Mouse (Mus musculus) ES-Bruce4 (cell line): ENCODE results near the gene Ndufb8. TPM values are rescaled to one million over a fixed set of nuclear protein-coding genes. Genes with fewer than 3 reads are reported as not detected.

ENCODE experiments used
- H3K27ac ChIP-seq: 2 replicates; pipeline ENCODE4 v1.5.1; 2012; ENCODE audit warnings: low read length, inconsistent platforms; ENCODE audit not compliant: insufficient read depth
- H3K27me3 ChIP-seq: 2 replicates; pipeline ENCODE4 v1.6.1; 2012; ENCODE audit warnings: mild to moderate bottlenecking, low read length, inconsistent platforms; ENCODE audit not compliant: control insufficient read depth, poor library complexity, insufficient read depth, severe bottlenecking
- H3K36me3 ChIP-seq: 2 replicates; pipeline ENCODE4 v1.6.1; 2012; ENCODE audit warnings: inconsistent platforms, mild to moderate bottlenecking, low read length, moderate library complexity; ENCODE audit not compliant: control insufficient read depth, poor library complexity, insufficient read depth, severe bottlenecking
- H3K4me1 ChIP-seq: one replicate; pipeline ENCODE4 v1.8.1; 2011; ENCODE audit warnings: low read length; ENCODE audit not compliant: control insufficient read depth, insufficient read depth
- H3K4me3 ChIP-seq: 2 replicates; pipeline ENCODE4 v1.5.1; 2011; ENCODE audit warnings: low read depth, mild to moderate bottlenecking, low read length
- H3K9ac ChIP-seq: 2 replicates; pipeline ENCODE4 v1.6.1; 2012; ENCODE audit warnings: low read depth, mild to moderate bottlenecking, inconsistent platforms; ENCODE audit not compliant: poor library complexity, severe bottlenecking
- H3K9me3 ChIP-seq: replicated peaks from 2 replicates; pipeline ENCODE4 v1.6.1; 2012; ENCODE audit warnings: mild to moderate bottlenecking, low read length, inconsistent platforms; ENCODE audit not compliant: control insufficient read depth, poor library complexity, insufficient read depth, severe bottlenecking
- CTCF ChIP-seq: IDR thresholded peaks from one replicate; pipeline ENCODE4 v1.8.1; 2011; ENCODE audit warnings: low read depth, low read length
- EP300 ChIP-seq: IDR thresholded peaks from 2 replicates; pipeline ENCODE4 v1.6.1; 2011; ENCODE audit warnings: low read depth, low read length; ENCODE audit not compliant: insufficient read depth
- POLR2A ChIP-seq: IDR thresholded peaks from one replicate; pipeline ENCODE4 v1.8.1; 2011; ENCODE audit warnings: low read length; ENCODE audit not compliant: insufficient read depth
- polyA plus RNA-seq: library from polyadenylated mRNA; stranded (reverse); fragments of >200 nt; gene quantifications from 2 replicates; pipeline ENCODE4 v1.2.4, GENCODE M21; 2011; ENCODE audit warnings: low read depth; ENCODE audit not compliant: missing spikeins, insufficient read depth, insufficient read length

The Ndufb8 gene
- polyA plus RNA-seq, 1 experiment, result 181 TPM

GRCm38 (mm10) chr19:44562652-44563206, 7.5 kb upstream of the Ndufb8 start, which contains the start of gene Hif1an:
Gene Hif1an (plus strand): TSS chr19:44562850.
- Histone ChIP-seq H3K9ac (peak within 1 kb of the TSS; percentile 73), H3K4me3 (peak within 1 kb of the TSS; percentile 90), H3K36me3 (peaks cover 19% of the 10 kb centered on the region), H3K27ac (no peak within 1 kb of the TSS), H3K27me3 (no peaks in the 10 kb centered on the region), H3K4me1 (no peaks in the 10 kb centered on the region), H3K9me3 (no peaks in the 10 kb centered on the region)
- peak; percentile 43 for TF ChIP-seq POLR2A
- no peak for TF ChIP-seq EP300
- TF ChIP-seq CTCF, result peak; percentile 87

GRCm38 (mm10) chr19:44554490-44554860, 765 bp downstream of the Ndufb8 start:
- H3K27ac ChIP-seq, result no peak overlapping the region
- H3K27me3 ChIP-seq, result no peaks in the 10 kb centered on the region
- H3K4me3 ChIP-seq, result peak overlapping the region; percentile 91
- TF ChIP-seq POLR2A, result no peak
- TF ChIP-seq CTCF, result no peak
- no peak for TF ChIP-seq EP300
- H3K4me1 ChIP-seq, result no peaks in the 10 kb centered on the region
- H3K9me3 ChIP-seq, result no peaks in the 10 kb centered on the region
- H3K9ac ChIP-seq, result peak overlapping the region; percentile 66
- H3K36me3 ChIP-seq, result peaks cover 16% of the 10 kb centered on the region

GRCm38 (mm10) chr19:44553286-44553685, 2.0 kb downstream of the Ndufb8 start:
- H3K4me1 ChIP-seq, result no peaks in the 10 kb centered on the region
- TF ChIP-seq EP300 (no peak), POLR2A (no peak), CTCF (no peak)
- H3K27ac ChIP-seq, result no peak overlapping the region
- peaks cover 22% of the 10 kb centered on the region for H3K36me3 ChIP-seq
- H3K9me3 ChIP-seq, result no peaks in the 10 kb centered on the region
- no peak overlapping the region for H3K4me3 ChIP-seq
- H3K27me3 ChIP-seq, result no peaks in the 10 kb centered on the region
- H3K9ac ChIP-seq, result no peak overlapping the region

- Histone ChIP-seq H3K9me3 (no peaks in the 10 kb centered on the region), H3K27me3 (no peaks in the 10 kb centered on the region), H3K4me1 (no peaks in the 10 kb centered on the region), H3K4me3 (no peak within 1 kb of the TSS), H3K36me3 (peaks cover 22% of the 10 kb centered on the region), H3K27ac (no peak within 1 kb of the TSS), H3K9ac (no peak within 1 kb of the TSS)
- TF ChIP-seq POLR2A, result no peak
- TF ChIP-seq EP300, result no peak
- TF ChIP-seq CTCF, result no peak
These were observed 2.5 kb downstream of the Ndufb8 start, which contains the start of gene Gm20538 for GRCm38 (mm10) chr19:44552731-44553130. Gene Gm20538 (minus strand): TSS chr19:44552831.

- TF ChIP-seq POLR2A (no peak), CTCF (no peak), EP300 (no peak)
- no peak within 1 kb of the TSS for H3K27ac ChIP-seq
- H3K36me3 ChIP-seq, result peaks cover 11% of the 10 kb centered on the region; the same call in 1 of the 2 replicates
- H3K4me1 ChIP-seq, result no peaks in the 10 kb centered on the region
- no peaks in the 10 kb centered on the region; the same call in 1 of the 2 replicates for H3K27me3 ChIP-seq
- no peaks in the 10 kb centered on the region; the same call in 1 of the 2 replicates for H3K9me3 ChIP-seq
- peak within 1 kb of the TSS; percentile 91 for H3K4me3 ChIP-seq
- peak within 1 kb of the TSS; percentile 83 for H3K9ac ChIP-seq
These were observed 9.8 kb downstream of the Ndufb8 start, which contains the start of gene Sec31b for GRCm38 (mm10) chr19:44545321-44546041. Gene Sec31b (minus strand): TSS chr19:44545864.

GRCm38 (mm10) chr19:44544775-44545174, 10.5 kb downstream of the Ndufb8 start:
- H3K27me3 ChIP-seq, result no peaks in the 10 kb centered on the region; the same call in 1 of the 2 replicates
- no peaks in the 10 kb centered on the region for H3K4me1 ChIP-seq
- H3K9me3 ChIP-seq, result no peaks in the 10 kb centered on the region; the same call in 1 of the 2 replicates
- TF ChIP-seq POLR2A (no peak), CTCF (peak; percentile 85), EP300 (no peak)
- no peak overlapping the region for H3K27ac ChIP-seq
- peaks cover 8% of the 10 kb centered on the region; the same call in 1 of the 2 replicates for H3K36me3 ChIP-seq
- no peak overlapping the region for H3K4me3 ChIP-seq
- H3K9ac ChIP-seq, result no peak overlapping the region
